Mouse (Mus musculus) stomach, embryonic 15.5 days (tissue): ENCODE results near the gene Mob1b. TPM values are rescaled to one million over a fixed set of nuclear protein-coding genes. Genes with fewer than 3 reads are reported as not detected.

Experiments
- ATAC-seq: fragments of 200-750 bp; cut with Nextera tagmentation; 2 replicates; pipeline ENCODE4 v1.8.0; 2017; ENCODE audit warnings: low read depth, moderate number of reproducible peaks, moderate TSS enrichment; ENCODE audit not compliant: insufficient read depth, low FRiP score
- H3K27ac ChIP-seq: fragments of 300-500 bp; sonication (generic); 2 replicates; pipeline ENCODE4 v1.5.1; 2015; ENCODE audit warnings: mild to moderate bottlenecking, inconsistent platforms
- H3K27me3 ChIP-seq: fragments of 300-500 bp; sonication (generic); replicated peaks from 2 replicates; pipeline ENCODE4 v1.6.1; 2015; ENCODE audit warnings: inconsistent platforms
- H3K36me3 ChIP-seq: fragments of 300-500 bp; sonication (generic); 2 replicates; pipeline ENCODE4 v1.6.1; 2015; ENCODE audit warnings: inconsistent platforms
- H3K4me1 ChIP-seq: fragments of 300-500 bp; sonication (generic); 2 replicates; pipeline ENCODE4 v1.6.1; 2015; ENCODE audit warnings: inconsistent platforms
- H3K4me2 ChIP-seq: fragments of 300-500 bp; sonication (generic); 2 replicates; pipeline ENCODE4 v1.6.1; 2015; ENCODE audit warnings: mild to moderate bottlenecking, inconsistent platforms
- H3K4me3 ChIP-seq: fragments of 300-500 bp; sonication (generic); replicated peaks from 2 replicates; pipeline ENCODE4 v1.5.1; 2015; ENCODE audit warnings: inconsistent platforms
- H3K9ac ChIP-seq: fragments of 300-500 bp; sonication (generic); 2 replicates; pipeline ENCODE4 v1.6.1; 2015; ENCODE audit warnings: inconsistent platforms
- H3K9me3 ChIP-seq: fragments of 300-500 bp; sonication (generic); 2 replicates; pipeline ENCODE4 v1.6.1; 2016; ENCODE audit warnings: inconsistent platforms
- WGBS: fragments of 180-500 bp; shearing (Covaris S2); methylation state at CpG from one replicate; pipeline ENCODE4 v1.1.7; 2015; 5-methylcytosine and 5-hydroxymethylcytosine counted together
- polyA plus RNA-seq: library from polyadenylated mRNA; unstranded; fragments of >200 nt; fragmentation: Nextera tagmentation; extraction: Ambion mirVana; gene quantifications from 2 replicates; pipeline ENCODE4 v1.2.1, GENCODE M21; 2015

The Mob1b gene
- polyA plus RNA-seq, 1 experiment from 2014 or later = 11.7 TPM

GRCm38 (mm10) chr5:88688583-88689187 is 32.0 kb upstream of the Mob1b start:
- Histone ChIP-seq H3K27me3 (no peaks in the 10 kb centered on the region), H3K4me2 (no peak overlapping the region), H3K27ac (no peak overlapping the region), H3K9ac (no peak overlapping the region), H3K4me3 (no peak overlapping the region), H3K4me1 (no peaks in the 10 kb centered on the region), H3K9me3 (no peaks in the 10 kb centered on the region), H3K36me3 (no peaks in the 10 kb centered on the region)
- ATAC-seq = peak; percentile 65; the same call in 1 of the 2 replicates
- WGBS = 56% methylated on average over 15 of the region's 15 CpGs

- no peak for ATAC-seq
- H3K27ac ChIP-seq = no peak overlapping the region
- H3K36me3 ChIP-seq = no peaks in the 10 kb centered on the region
- H3K4me3 ChIP-seq = no peak overlapping the region
- no peaks in the 10 kb centered on the region for H3K4me1 ChIP-seq
- H3K9ac ChIP-seq = no peak overlapping the region
- H3K9me3 ChIP-seq = no peaks in the 10 kb centered on the region
- 75% methylated on average over 3 of the region's 3 CpGs for WGBS
- H3K4me2 ChIP-seq = no peak overlapping the region
- H3K27me3 ChIP-seq = no peaks in the 10 kb centered on the region
Observed at GRCm38 (mm10) chr5:88689279-88689938, 31.2 kb upstream of the Mob1b start.

- no peak overlapping the region for H3K9ac ChIP-seq
- no peak overlapping the region for H3K4me3 ChIP-seq
- no peak for ATAC-seq
- no peaks in the 10 kb centered on the region for H3K4me1 ChIP-seq
- no peak overlapping the region for H3K4me2 ChIP-seq
- 30% methylated on average over 10 of the region's 10 CpGs for WGBS
- no peaks in the 10 kb centered on the region for H3K27me3 ChIP-seq
- no peaks in the 10 kb centered on the region for H3K9me3 ChIP-seq
- no peaks in the 10 kb centered on the region for H3K36me3 ChIP-seq
- no peak overlapping the region for H3K27ac ChIP-seq
Observed at GRCm38 (mm10) chr5:88690681-88691505, 29.8 kb upstream of the Mob1b start.

GRCm38 (mm10) chr5:88691506-88692095 is 29.1 kb upstream of the Mob1b start:
- Histone ChIP-seq H3K27ac (no peak overlapping the region), H3K36me3 (no peaks in the 10 kb centered on the region), H3K9me3 (no peaks in the 10 kb centered on the region), H3K27me3 (no peaks in the 10 kb centered on the region), H3K4me1 (no peaks in the 10 kb centered on the region), H3K4me2 (no peak overlapping the region), H3K9ac (no peak overlapping the region), H3K4me3 (no peak overlapping the region)
- WGBS = 51% methylated on average over 6 of the region's 6 CpGs
- ATAC-seq = no peak

GRCm38 (mm10) chr5:88692586-88692985 is 28.1 kb upstream of the Mob1b start:
- Histone ChIP-seq H3K4me2 (no peak overlapping the region), H3K27me3 (no peaks in the 10 kb centered on the region), H3K4me1 (no peaks in the 10 kb centered on the region), H3K27ac (no peak overlapping the region), H3K9me3 (no peaks in the 10 kb centered on the region), H3K4me3 (no peak overlapping the region), H3K36me3 (no peaks in the 10 kb centered on the region), H3K9ac (no peak overlapping the region)
- 83% methylated on average over 4 of the region's 4 CpGs for WGBS
- no peak for ATAC-seq

GRCm38 (mm10) chr5:88693057-88693456 is 27.6 kb upstream of the Mob1b start:
- H3K27me3 ChIP-seq = no peaks in the 10 kb centered on the region
- no peaks in the 10 kb centered on the region for H3K36me3 ChIP-seq
- H3K27ac ChIP-seq = no peak overlapping the region
- ATAC-seq = no peak
- no peaks in the 10 kb centered on the region for H3K9me3 ChIP-seq
- no peaks in the 10 kb centered on the region for H3K4me1 ChIP-seq
- H3K4me3 ChIP-seq = no peak overlapping the region
- H3K9ac ChIP-seq = no peak overlapping the region
- H3K4me2 ChIP-seq = no peak overlapping the region

DNA sequence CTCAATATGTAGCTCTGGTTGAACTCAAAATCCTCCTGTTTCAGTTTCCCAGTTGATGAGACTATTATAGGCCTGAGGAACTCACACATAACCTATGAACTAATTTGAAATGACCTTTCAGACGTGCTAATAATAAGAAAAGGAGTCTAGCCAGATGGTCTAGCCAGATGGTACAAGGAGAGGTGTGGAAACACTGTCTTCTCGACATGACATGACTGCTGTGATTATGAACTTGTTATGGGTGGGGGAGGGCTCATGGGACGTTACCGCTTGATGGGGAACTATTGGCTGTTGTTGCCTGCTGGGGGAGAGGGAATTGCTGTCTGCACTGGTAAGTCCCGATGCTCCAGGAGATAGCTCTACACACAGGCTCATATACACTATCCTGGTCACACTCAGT is 23.4 kb upstream of the Mob1b start:
- ATAC-seq = no peak
- 84% methylated on average over 5 of the region's 5 CpGs for WGBS
- Histone ChIP-seq H3K4me2 (no peak overlapping the region), H3K27me3 (no peaks in the 10 kb centered on the region), H3K9me3 (no peaks in the 10 kb centered on the region), H3K36me3 (no peaks in the 10 kb centered on the region), H3K27ac (no peak overlapping the region), H3K4me1 (no peaks in the 10 kb centered on the region), H3K4me3 (no peak overlapping the region), H3K9ac (no peak overlapping the region)

GRCm38 (mm10) chr5:88699251-88699913 is 21.3 kb upstream of the Mob1b start:
- 66% methylated on average over 4 of the region's 4 CpGs for WGBS
- no peaks in the 10 kb centered on the region for H3K4me1 ChIP-seq
- no peak overlapping the region for H3K9ac ChIP-seq
- H3K9me3 ChIP-seq = no peaks in the 10 kb centered on the region
- H3K27me3 ChIP-seq = no peaks in the 10 kb centered on the region
- H3K27ac ChIP-seq = no peak overlapping the region
- no peak overlapping the region for H3K4me3 ChIP-seq
- no peak for ATAC-seq
- no peak overlapping the region for H3K4me2 ChIP-seq
- no peaks in the 10 kb centered on the region for H3K36me3 ChIP-seq

DNA sequence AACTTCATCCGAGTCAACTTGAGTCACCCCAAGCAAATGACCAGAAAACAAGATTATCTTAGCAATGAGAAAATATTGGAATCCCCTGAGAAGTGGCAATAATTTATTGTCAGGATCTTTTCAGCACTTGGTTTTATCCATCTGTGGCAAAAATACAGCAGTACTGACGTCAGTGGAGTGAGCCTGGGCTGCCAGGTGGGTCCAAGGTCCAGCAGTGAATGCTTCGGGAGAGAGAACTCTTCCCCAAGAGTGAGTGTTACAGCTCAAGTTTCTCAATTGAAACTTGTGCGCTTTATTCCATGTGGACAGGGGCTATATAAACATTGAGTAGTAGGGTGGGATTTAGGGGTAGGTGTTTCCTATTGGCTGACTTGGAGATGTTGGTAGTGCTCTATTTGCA is 18.6 kb upstream of the Mob1b start:
- Histone ChIP-seq H3K4me1 (no peaks in the 10 kb centered on the region), H3K27me3 (no peaks in the 10 kb centered on the region), H3K9me3 (no peaks in the 10 kb centered on the region), H3K27ac (no peak overlapping the region), H3K4me2 (no peak overlapping the region), H3K9ac (no peak overlapping the region), H3K4me3 (no peak overlapping the region), H3K36me3 (no peaks in the 10 kb centered on the region)
- WGBS = 61% methylated on average over 4 of the region's 4 CpGs
- ATAC-seq = no peak

DNA sequence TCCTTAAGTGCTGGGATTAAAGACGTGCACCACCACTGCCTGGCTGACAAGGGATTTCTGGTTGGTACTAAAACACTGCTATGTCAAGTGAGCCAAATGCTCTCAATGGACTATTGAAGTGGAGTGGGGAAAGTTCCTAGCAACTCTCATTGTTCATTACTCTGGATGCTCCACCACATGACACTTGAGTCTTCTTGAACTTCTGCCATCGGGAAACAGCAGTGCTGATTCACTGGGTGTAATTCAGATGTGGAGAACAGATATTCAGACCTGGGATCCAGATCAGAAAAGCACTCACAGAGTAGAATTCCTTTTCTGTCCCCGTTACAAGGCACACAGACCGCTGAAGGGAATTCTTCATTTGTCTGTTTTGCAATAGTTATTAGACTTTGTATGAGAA is 17.1 kb upstream of the Mob1b start:
- H3K36me3 ChIP-seq = no peaks in the 10 kb centered on the region
- H3K27ac ChIP-seq = no peak overlapping the region
- no peak overlapping the region for H3K4me3 ChIP-seq
- H3K4me1 ChIP-seq = no peaks in the 10 kb centered on the region
- H3K9ac ChIP-seq = no peak overlapping the region
- no peaks in the 10 kb centered on the region for H3K9me3 ChIP-seq
- H3K4me2 ChIP-seq = no peak overlapping the region
- no peaks in the 10 kb centered on the region for H3K27me3 ChIP-seq
- no peak for ATAC-seq
- 80% methylated on average over 4 of the region's 4 CpGs for WGBS

DNA sequence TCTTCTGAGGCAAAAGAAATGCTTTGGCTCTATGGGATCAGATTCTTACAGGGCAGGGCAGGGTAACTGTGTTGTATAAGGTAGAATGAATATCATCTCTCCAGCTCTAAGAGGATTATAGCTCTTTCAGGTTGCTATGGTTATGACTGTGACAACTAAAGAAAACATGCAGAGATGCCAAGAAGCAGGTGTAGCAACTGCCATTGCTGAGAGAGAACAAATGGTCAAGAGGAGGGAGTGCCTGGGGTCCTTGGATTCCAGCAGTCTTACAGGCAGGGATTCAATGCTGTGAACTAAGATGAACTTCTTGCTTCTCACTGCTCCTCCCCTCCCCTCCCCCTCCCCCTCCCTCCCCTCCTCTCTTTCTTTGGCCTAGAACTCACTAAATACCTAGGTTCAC is 9.5 kb upstream of the Mob1b start:
- H3K27ac ChIP-seq = peak overlapping the region; percentile 35; the same call in 1 of the 2 replicates
- H3K27me3 ChIP-seq = no peaks in the 10 kb centered on the region
- peak; percentile 41; the same call in 1 of the 2 replicates for ATAC-seq

More for the DNA sequence above, 9.5 kb upstream of the Mob1b start:
- no peaks in the 10 kb centered on the region for H3K36me3 ChIP-seq
- H3K4me1 ChIP-seq = peaks cover 4% of the 10 kb centered on the region; the same call in 1 of the 2 replicates
- H3K9me3 ChIP-seq = no peaks in the 10 kb centered on the region
- H3K4me2 ChIP-seq = no peak overlapping the region
- H3K4me3 ChIP-seq = no peak overlapping the region
- H3K9ac ChIP-seq = no peak overlapping the region
